ENCODE assay signal across 12 mouse cellular contexts in genomic region chr2:29835391-29835899, GRCm38 (mm10). TPM values are rescaled to one million over a fixed set of nuclear protein-coding genes. Genes with fewer than 3 reads are reported as not detected.
DNase-seq lines count a peak whose midpoint lies in the region; ATAC-seq lines count a peak whose summit lies in the region.
"Had no signal": no experiment of that assay in that cellular context is flagged by ENCODE, and none has a peak within 500 bp of the region (broad histone marks: within the 10 kb centered on the region; RNA-seq: fewer than 3 reads in every experiment).

No protein-coding gene starts in this region.

- H3K9ac ChIP-seq in hindbrain, embryonic 13.5 days, result peak overlapping the region; percentile 59
- H3K9ac ChIP-seq: embryonic facial prominence, embryonic 12.5 days; lung, embryonic 15.5 days had no signal

- 0 out of 2 replicates have a peak overlapping the region, but pooled peaks have one; percentile 10 for H3K4me2 ChIP-seq in hindbrain, embryonic 13.5 days
- H3K4me2 ChIP-seq: embryonic facial prominence, embryonic 12.5 days; heart, embryonic 11.5 days; lung, embryonic 15.5 days had no signal

- DNase-seq in kidney, adult 8-10 months, result peak; percentile 26 to 61
- no peak for DNase-seq in kidney, postnatal 4 days
- DNase-seq in brain, adult 2 months (ENCODE audit: low read depth, low spot score), result peak; percentile 73
- peak; percentile 42 for DNase-seq in neural tube, embryonic 10.5 days (ENCODE audit: extremely low spot score, low spot score)
- DNase-seq in B cell, adult 2 months, result no peak
- DNase-seq in thymus, postnatal 36 days, result no peak
- no peak for DNase-seq in ovary, postnatal 10 days (ENCODE audit: low spot score)

- 0 out of 2 replicates have a peak, but pooled peaks have one; percentile 17 for ATAC-seq in hindbrain, embryonic 13.5 days (ENCODE audit: low FRiP score)
- ATAC-seq: inflammation-experienced regulatory T-cells, adult 6 months had no signal

- H3K9me3 ChIP-seq in hindbrain, embryonic 13.5 days, result no peaks in the 10 kb centered on the region
- H3K9me3 ChIP-seq: embryonic facial prominence, embryonic 12.5 days; lung, embryonic 15.5 days had no signal

- WGBS in hindbrain, embryonic 13.5 days, result 11% methylated on average over 2 of the region's 2 CpGs

- H3K36me3 ChIP-seq in hindbrain, embryonic 13.5 days, result peaks cover 18% of the 10 kb centered on the region

- peak overlapping the region; percentile 84 for H3K27ac ChIP-seq in hindbrain, embryonic 13.5 days
- H3K27ac ChIP-seq: embryonic facial prominence, embryonic 12.5 days; lung, embryonic 15.5 days had no signal

- no peak overlapping the region for H3K4me3 ChIP-seq in hindbrain, embryonic 13.5 days
- H3K4me3 ChIP-seq: embryonic facial prominence, embryonic 12.5 days; lung, embryonic 15.5 days had no signal

- H3K27me3 ChIP-seq in hindbrain, embryonic 13.5 days, result no peaks in the 10 kb centered on the region
- H3K27me3 ChIP-seq: embryonic facial prominence, embryonic 12.5 days; lung, embryonic 15.5 days had no signal

- peaks cover 44% of the 10 kb centered on the region for H3K4me1 ChIP-seq in hindbrain, embryonic 13.5 days (replicated peaks)
- H3K4me1 ChIP-seq: embryonic facial prominence, embryonic 12.5 days; lung, embryonic 15.5 days had no signal

RNA-seq across cellular contexts. Expression of gene Urm1, which starts 15.6 kb away (rescaled TPM):
- polyA plus RNA-seq in hindbrain, embryonic 13.5 days (2015; fragmentation: Nextera tagmentation; extraction: Ambion mirVana), result 23.5 and 26.8 TPM in 2 replicates

RNA-seq across cellular contexts. Expression of gene Slc27a4, which starts 33.0 kb away (rescaled TPM):
- polyA plus RNA-seq in hindbrain, embryonic 13.5 days (2015; fragmentation: Nextera tagmentation; extraction: Ambion mirVana), result 32.6 and 33.4 TPM in 2 replicates

RNA-seq across cellular contexts. Expression of gene Cercam, which starts 33.5 kb away (rescaled TPM):
- polyA plus RNA-seq in hindbrain, embryonic 13.5 days (2015; fragmentation: Nextera tagmentation; extraction: Ambion mirVana), result 23.8 and 24.9 TPM in 2 replicates

RNA-seq across cellular contexts. Expression of gene Trub2, which starts 47.1 kb away (rescaled TPM):
- polyA plus RNA-seq in hindbrain, embryonic 13.5 days (2015; fragmentation: Nextera tagmentation; extraction: Ambion mirVana), result 40.0 and 43.0 TPM in 2 replicates

RNA-seq across cellular contexts. Expression of gene Coq4, which starts 48.2 kb away (rescaled TPM):
- polyA plus RNA-seq in hindbrain, embryonic 13.5 days (2015; fragmentation: Nextera tagmentation; extraction: Ambion mirVana), result 33.4 and 34.5 TPM in 2 replicates

Comparison
In these comparisons a context has a peak if more than half of its experiments do, and no peak if none do; other contexts are left out.
1. DNase-seq: peak in kidney, adult 8-10 months (2 of 2), brain, adult 2 months (single experiment) and neural tube, embryonic 10.5 days (single experiment); none in kidney, postnatal 4 days (0 of 2), B cell, adult 2 months (0 of 2), thymus, postnatal 36 days (0 of 2) and ovary, postnatal 10 days (single experiment).